Mouse (Mus musculus) intestine, postnatal 0 days (tissue): ENCODE measurements around the gene Fbxo39. TPM values are rescaled to one million over a fixed set of nuclear protein-coding genes. Genes with fewer than 3 reads are reported as not detected.

Source experiments
- ATAC-seq: fragments of 200-750 bp; cut with Nextera tagmentation; 2 replicates; pipeline ENCODE4 v1.8.0; 2017; ENCODE audit warnings: mild to moderate bottlenecking, moderate TSS enrichment, moderate library complexity
- H3K27ac ChIP-seq: fragments of 300-500 bp; sonication (generic); 2 replicates; pipeline ENCODE4 v1.5.1; 2014; ENCODE audit warnings: mild to moderate bottlenecking, low read depth, low read length, moderate library complexity
- H3K27me3 ChIP-seq: fragments of 300-500 bp; sonication (generic); replicated peaks from 2 replicates; pipeline ENCODE4 v1.6.1; 2014; ENCODE audit warnings: low read length, mixed read lengths; ENCODE audit not compliant: control insufficient read depth, insufficient read depth
- H3K36me3 ChIP-seq: fragments of 300-500 bp; sonication (generic); 2 replicates; pipeline ENCODE4 v1.6.1; 2014; ENCODE audit warnings: mild to moderate bottlenecking, moderate library complexity; ENCODE audit not compliant: control insufficient read depth, insufficient read depth
- H3K4me1 ChIP-seq: fragments of 300-500 bp; sonication (generic); replicated peaks from 2 replicates; pipeline ENCODE4 v1.6.1; 2014; ENCODE audit warnings: antibody characterized with exemption, low read length, mixed read lengths; ENCODE audit not compliant: control insufficient read depth, insufficient read depth
- H3K4me2 ChIP-seq: fragments of 300-500 bp; sonication (generic); replicated peaks from 2 replicates; pipeline ENCODE4 v1.6.1; 2014; ENCODE audit warnings: low read depth, mild to moderate bottlenecking, moderate library complexity
- H3K4me3 ChIP-seq: fragments of 300-500 bp; sonication (generic); 2 replicates; pipeline ENCODE4 v1.5.1; 2014; ENCODE audit warnings: low read depth, low read length
- H3K9ac ChIP-seq: fragments of 300-500 bp; sonication (generic); 2 replicates; pipeline ENCODE4 v1.6.1; 2014; ENCODE audit warnings: mild to moderate bottlenecking, low read depth, low read length
- H3K9me3 ChIP-seq: fragments of 300-500 bp; sonication (generic); 2 replicates; pipeline ENCODE4 v1.6.1; 2016; ENCODE audit warnings: mixed run types; ENCODE audit not compliant: control insufficient read depth
- CTCF ChIP-seq: sonication (generic); IDR thresholded peaks from 2 replicates; pipeline ENCODE4 v1.5.1; 2016; ENCODE audit warnings: low read depth, mild to moderate bottlenecking, control low read depth, antibody characterized with exemption, moderate library complexity
- WGBS: fragments of 180-500 bp; shearing (Covaris S2); extraction: QIAGEN DNeasy Blood & Tissue Kit; methylation state at CpG from one replicate; pipeline ENCODE4 v1.1.7; 2014; 5-methylcytosine and 5-hydroxymethylcytosine counted together
- polyA plus RNA-seq: library from polyadenylated mRNA; unstranded; fragments of >200 nt; fragmentation: Nextera tagmentation; extraction: Ambion mirVana; gene quantifications from 2 replicates; pipeline ENCODE4 v1.2.1, GENCODE M21; 2015

Fbxo39 gene
- polyA plus RNA-seq, 1 experiment from 2014 or later: not detected

- no peak overlapping the region for H3K27ac ChIP-seq
- no peak overlapping the region for H3K4me2 ChIP-seq
- H3K4me1 ChIP-seq: no peaks in the 10 kb centered on the region
- no peak overlapping the region for H3K4me3 ChIP-seq
- H3K36me3 ChIP-seq: no peaks in the 10 kb centered on the region
- TF ChIP-seq CTCF: no peak
- WGBS: 74% methylated on average over 11 of the region's 11 CpGs
- H3K9ac ChIP-seq: no peak overlapping the region
- no peaks in the 10 kb centered on the region for H3K9me3 ChIP-seq
- H3K27me3 ChIP-seq: no peaks in the 10 kb centered on the region
- ATAC-seq: no peak
Measured at GRCm38 (mm10) chr11:72344486-72344885, 30.2 kb downstream of the Fbxo39 start.

GRCm38 (mm10) chr11:72348563-72348962 lies 34.3 kb downstream of the Fbxo39 start:
- no peak overlapping the region for H3K27ac ChIP-seq
- no peaks in the 10 kb centered on the region for H3K27me3 ChIP-seq
- H3K9ac ChIP-seq: no peak overlapping the region
- no peak overlapping the region for H3K4me3 ChIP-seq
- H3K36me3 ChIP-seq: no peaks in the 10 kb centered on the region
- no peaks in the 10 kb centered on the region for H3K4me1 ChIP-seq
- H3K4me2 ChIP-seq: no peak overlapping the region
- no peak for TF ChIP-seq CTCF
- no peak for ATAC-seq
- H3K9me3 ChIP-seq: no peaks in the 10 kb centered on the region
- WGBS: 38% methylated on average over 10 of the region's 10 CpGs

- TF ChIP-seq CTCF: no peak
- 37% methylated on average over 8 of the region's 8 CpGs for WGBS
- no peak for ATAC-seq
Measured at GRCm38 (mm10) chr11:72349016-72349415, 34.8 kb downstream of the Fbxo39 start.

GRCm38 (mm10) chr11:72349652-72350051 lies 35.4 kb downstream of the Fbxo39 start:
- TF ChIP-seq CTCF: no peak
- WGBS: 16% methylated on average over 4 of the region's 4 CpGs
- Histone ChIP-seq H3K36me3 (no peaks in the 10 kb centered on the region), H3K27ac (no peak overlapping the region), H3K9me3 (no peaks in the 10 kb centered on the region), H3K4me1 (no peaks in the 10 kb centered on the region), H3K4me2 (no peak overlapping the region), H3K27me3 (no peaks in the 10 kb centered on the region), H3K9ac (no peak overlapping the region), H3K4me3 (no peak overlapping the region)
- no peak for ATAC-seq

More at GRCm38 (mm10) chr11:72349016-72349415, 34.8 kb downstream of the Fbxo39 start:
- no peaks in the 10 kb centered on the region for H3K4me1 ChIP-seq
- no peak overlapping the region for H3K4me3 ChIP-seq
- no peak overlapping the region for H3K27ac ChIP-seq
- no peak overlapping the region for H3K9ac ChIP-seq
- H3K27me3 ChIP-seq: no peaks in the 10 kb centered on the region
- H3K9me3 ChIP-seq: no peaks in the 10 kb centered on the region
- H3K36me3 ChIP-seq: no peaks in the 10 kb centered on the region
- no peak overlapping the region for H3K4me2 ChIP-seq

GRCm38 (mm10) chr11:72352272-72352671 lies 38.0 kb downstream of the Fbxo39 start:
- WGBS: 44% methylated on average over 1 of the region's 1 CpGs

GRCm38 (mm10) chr11:72353186-72353585 lies 38.9 kb downstream of the Fbxo39 start:
- no peak for ATAC-seq
- Histone ChIP-seq H3K27me3 (no peaks in the 10 kb centered on the region), H3K36me3 (no peaks in the 10 kb centered on the region), H3K4me2 (no peak overlapping the region), H3K9me3 (no peaks in the 10 kb centered on the region), H3K27ac (no peak overlapping the region), H3K4me1 (no peaks in the 10 kb centered on the region), H3K4me3 (no peak overlapping the region), H3K9ac (no peak overlapping the region)
- WGBS: 83% methylated on average over 3 of the region's 3 CpGs
- TF ChIP-seq CTCF: no peak

More at GRCm38 (mm10) chr11:72352272-72352671, 38.0 kb downstream of the Fbxo39 start:
- no peak for ATAC-seq
- Histone ChIP-seq H3K4me2 (no peak overlapping the region), H3K27me3 (no peaks in the 10 kb centered on the region), H3K9ac (no peak overlapping the region), H3K27ac (no peak overlapping the region), H3K4me1 (no peaks in the 10 kb centered on the region), H3K9me3 (no peaks in the 10 kb centered on the region), H3K36me3 (no peaks in the 10 kb centered on the region), H3K4me3 (no peak overlapping the region)
- no peak for TF ChIP-seq CTCF
